Comparison of ENCODE assay signal across 22 mouse cellular contexts in the genomic region with DNA sequence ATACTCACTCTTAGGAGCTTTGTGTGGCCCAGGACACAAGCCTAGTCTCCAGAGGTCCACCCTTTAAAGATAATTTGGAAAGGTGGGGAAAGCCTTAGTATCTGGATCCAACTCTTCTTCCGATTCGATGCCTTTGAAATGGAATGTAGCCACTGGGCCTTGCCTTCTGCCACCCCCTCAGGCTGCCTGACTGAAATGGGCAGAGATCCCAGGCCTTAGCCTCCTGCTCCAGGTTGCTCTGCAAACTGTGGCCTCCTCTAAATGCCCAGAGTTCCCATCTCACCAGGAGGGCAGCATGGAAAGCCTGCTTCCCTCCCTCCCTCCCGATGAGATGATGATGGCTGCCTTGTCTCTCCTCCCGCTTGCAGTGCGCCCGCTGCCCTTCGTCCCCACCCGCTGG. TPM values are rescaled to one million over a fixed set of nuclear protein-coding genes. Genes with fewer than 3 reads are reported as not detected.
"Had no signal": no experiment of that assay in that cellular context is flagged by ENCODE, and none has a peak within 500 bp of the region (broad histone marks: within the 10 kb centered on the region; RNA-seq: fewer than 3 reads in every experiment).

No protein-coding gene starts in this region.

- H3K27me3 ChIP-seq: midbrain, embryonic 12.5 days; midbrain, embryonic 15.5 days; neural tube, embryonic 12.5 days; neural tube, embryonic 15.5 days had no signal

- H3K36me3 ChIP-seq: limb, embryonic 10.5 days; limb, embryonic 13.5 days; liver, embryonic 13.5 days; midbrain, embryonic 12.5 days; midbrain, embryonic 15.5 days; neural tube, embryonic 12.5 days; neural tube, embryonic 15.5 days had no signal

- H3K4me2 ChIP-seq: limb, embryonic 13.5 days; liver, embryonic 13.5 days; midbrain, embryonic 15.5 days; neural tube, embryonic 12.5 days; neural tube, embryonic 15.5 days had no signal

- H3K4me1 ChIP-seq: liver, embryonic 13.5 days had no signal

- H3K9ac ChIP-seq: limb, embryonic 13.5 days; liver, embryonic 13.5 days; midbrain, embryonic 12.5 days; midbrain, embryonic 15.5 days; neural tube, embryonic 12.5 days; neural tube, embryonic 15.5 days had no signal

- ATAC-seq: midbrain, embryonic 15.5 days had no signal

- H3K9me3 ChIP-seq: limb, embryonic 10.5 days; limb, embryonic 13.5 days; liver, embryonic 13.5 days; midbrain, embryonic 15.5 days; neural tube, embryonic 12.5 days; neural tube, embryonic 15.5 days had no signal

- H3K27ac ChIP-seq: limb, embryonic 10.5 days; limb, embryonic 13.5 days; liver, embryonic 13.5 days; midbrain, embryonic 15.5 days; neural tube, embryonic 12.5 days; neural tube, embryonic 15.5 days; stomach, postnatal 0 days had no signal

- H3K4me3 ChIP-seq: limb, embryonic 10.5 days; limb, embryonic 13.5 days; liver, embryonic 13.5 days; midbrain, embryonic 12.5 days; midbrain, embryonic 15.5 days; neural tube, embryonic 12.5 days; neural tube, embryonic 15.5 days had no signal

- DNase-seq: kidney, postnatal 14 days; kidney, postnatal 4 days; liver; liver, embryonic 13.5 days; lung, adult 2 months; lung, postnatal 14 days; lung, postnatal 4 days; right cerebral cortex, adult 18-20 months; right cerebral cortex, postnatal 14 days; right cerebral cortex, postnatal 4 days; thymus, adult 2 months; thymus, postnatal 14 days; thymus, postnatal 4 days had no signal

RNA-seq across cellular contexts. Expression of a gene that starts 19.1 kb away (rescaled TPM):
- total RNA-seq: megakaryocyte progenitor cell, adult 5-6 weeks; megakaryocyte-erythroid progenitor cell, adult 5-6 weeks had no signal
- polyA plus RNA-seq: liver, embryonic 13.5 days had no signal
